Mouse (Mus musculus): ENCODE data around the gene Gpbp1. TPM values are rescaled to one million over a fixed set of nuclear protein-coding genes. Genes with fewer than 3 reads are reported as not detected.

The Gpbp1 gene
- polyA plus RNA-seq, 1 experiment from 2014 or later, result 81.9 TPM

- H3K4me2 ChIP-seq, result no peak overlapping the region
- no peak for ATAC-seq (replicated peaks; ENCODE audit: low FRiP score)
- WGBS, result 79% methylated on average over 5 of the region's 5 CpGs
Measured at GRCm38 (mm10) chr13:111391426-111391825, 98.5 kb downstream of the Gpbp1 start.

GRCm38 (mm10) chr13:111391011-111391410 is 98.9 kb downstream of the Gpbp1 start:
- no peak for ATAC-seq (replicated peaks; ENCODE audit: low FRiP score)
- Histone ChIP-seq H3K4me1 (0 out of 2 replicates have a peak, but pooled peaks cover 3% of the 10 kb centered on the region), H3K9ac (no peak overlapping the region), H3K4me2 (no peak overlapping the region), H3K9me3 (replicated peaks) (no peaks in the 10 kb centered on the region), H3K36me3 (no peaks in the 10 kb centered on the region), H3K27me3 (no peaks in the 10 kb centered on the region), H3K4me3 (replicated peaks) (no peak overlapping the region), H3K27ac (no peak overlapping the region)
- 47% methylated on average over 1 of the region's 1 CpGs for WGBS

More at GRCm38 (mm10) chr13:111391426-111391825, 98.5 kb downstream of the Gpbp1 start:
- Histone ChIP-seq H3K4me1 (0 out of 2 replicates have a peak, but pooled peaks cover 3% of the 10 kb centered on the region), H3K27me3 (no peaks in the 10 kb centered on the region), H3K36me3 (no peaks in the 10 kb centered on the region), H3K27ac (no peak overlapping the region), H3K9me3 (replicated peaks) (no peaks in the 10 kb centered on the region), H3K9ac (no peak overlapping the region), H3K4me3 (replicated peaks) (no peak overlapping the region)

DNA sequence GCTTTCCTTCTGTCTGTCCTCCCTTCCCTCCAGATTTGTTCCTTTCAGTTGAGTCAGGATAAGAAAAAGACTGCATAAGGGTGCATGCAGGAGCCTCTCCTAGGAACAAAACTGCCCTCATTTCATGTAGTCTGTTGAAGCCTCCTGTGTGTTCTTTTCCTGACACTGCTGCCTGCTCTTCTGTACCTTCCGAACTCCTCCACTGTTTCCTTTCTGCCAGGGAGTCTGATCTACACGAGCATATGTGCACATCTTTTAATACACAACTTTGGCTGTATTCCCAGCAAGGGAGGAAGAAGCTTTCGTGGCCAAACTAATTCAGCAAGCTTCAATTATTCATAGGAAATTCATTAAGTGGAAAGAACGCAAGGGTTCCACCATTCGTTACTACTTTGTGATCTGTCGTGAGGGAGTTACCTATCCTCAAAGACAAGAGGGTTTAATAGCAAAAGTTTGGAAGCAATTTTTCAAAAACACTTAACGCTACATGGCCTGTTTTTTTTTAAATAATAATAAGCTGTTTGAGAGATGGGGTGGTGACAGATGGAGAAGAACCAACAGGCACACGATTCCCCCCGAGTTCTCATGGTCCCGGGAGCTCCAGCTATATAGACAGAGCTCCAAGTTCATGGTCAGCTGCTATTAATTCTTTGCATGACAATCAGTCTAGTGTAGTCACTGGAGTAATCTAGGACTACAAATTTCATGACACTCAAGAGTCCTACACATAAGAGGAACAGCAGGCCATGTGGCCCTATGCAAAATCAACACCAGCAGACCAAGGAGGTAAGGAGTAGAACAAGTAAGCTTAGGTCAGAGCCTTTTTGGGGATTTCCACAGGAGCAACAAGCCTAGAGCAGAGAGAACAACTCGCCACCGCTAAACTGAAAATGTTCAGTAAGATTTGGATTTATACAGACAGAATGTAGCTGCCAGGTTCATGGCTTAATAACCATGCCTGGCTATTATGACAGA is 105.6 kb downstream of the Gpbp1 start:
- no peaks in the 10 kb centered on the region for H3K4me1 ChIP-seq
- H3K27me3 ChIP-seq, result no peaks in the 10 kb centered on the region
- no peak overlapping the region for H3K4me2 ChIP-seq
- H3K27ac ChIP-seq, result peak overlapping the region; percentile 39; the same call in 1 of the 2 replicates
- H3K9ac ChIP-seq, result no peak overlapping the region
- 66% methylated on average over 12 of the region's 12 CpGs for WGBS
- H3K4me3 ChIP-seq (replicated peaks), result no peak overlapping the region
- ATAC-seq (replicated peaks; ENCODE audit: low FRiP score), result no peak
- no peaks in the 10 kb centered on the region for H3K9me3 ChIP-seq (replicated peaks)
- no peaks in the 10 kb centered on the region for H3K36me3 ChIP-seq

Other genes with a start within 250 kb of the Gpbp1 start
- not detected in 2 replicates for gene Actbl2, start 235.1 kb downstream of the Gpbp1 start, polyA plus RNA-seq (2015; fragmentation: Nextera tagmentation; extraction: Ambion mirVana)
- not detected in 2 replicates for gene Gm49496, start 59.8 kb upstream of the Gpbp1 start, polyA plus RNA-seq (2015; fragmentation: Nextera tagmentation; extraction: Ambion mirVana)
- not detected in 2 replicates for gene Gm10198, start 102.7 kb upstream of the Gpbp1 start, polyA plus RNA-seq (2015; fragmentation: Nextera tagmentation; extraction: Ambion mirVana)
- 20.5 and 20.6 TPM in 2 replicates for gene Mier3, start 190.9 kb upstream of the Gpbp1 start, polyA plus RNA-seq (2015; fragmentation: Nextera tagmentation; extraction: Ambion mirVana)